Mouse (Mus musculus) heart, adult 11 months (tissue): Measurements from ENCODE around the gene Rnf144b.

ENCODE experiments used
- DNase-seq: peaks from one replicate; pipeline ENCODE4 v3.0.0; 2022

Gene Rnf144b

GRCm38 (mm10) chr13:47122537-47123430 lies at the start of gene Rnf144b:
TSS of gene Rnf144b (plus strand) at chr13:47122656.
- peak; percentile 92 for DNase-seq

- peak; percentile 68 for DNase-seq
Measured at GRCm38 (mm10) chr13:47076156-47076555, 46.3 kb upstream of the Rnf144b start.

GRCm38 (mm10) chr13:47077367-47077766 lies 45.1 kb upstream of the Rnf144b start:
- no peak for DNase-seq

GRCm38 (mm10) chr13:47078799-47079198 lies 43.7 kb upstream of the Rnf144b start:
- peak; percentile 36 for DNase-seq

- peak; percentile 82 for DNase-seq
Measured at GRCm38 (mm10) chr13:47080905-47081505, 41.5 kb upstream of the Rnf144b start.

GRCm38 (mm10) chr13:47088433-47088832 lies 34.0 kb upstream of the Rnf144b start:
- no peak for DNase-seq

- DNase-seq = no peak
Measured at GRCm38 (mm10) chr13:47089271-47089670, 33.2 kb upstream of the Rnf144b start.

GRCm38 (mm10) chr13:47093791-47094190 lies 28.7 kb upstream of the Rnf144b start:
- DNase-seq = peak; percentile 42

GRCm38 (mm10) chr13:47096591-47096990 lies 25.9 kb upstream of the Rnf144b start:
- no peak for DNase-seq

- no peak for DNase-seq
Measured at GRCm38 (mm10) chr13:47099265-47099664, 23.2 kb upstream of the Rnf144b start.

GRCm38 (mm10) chr13:47100587-47100986 lies 21.9 kb upstream of the Rnf144b start:
- DNase-seq = no peak

- no peak for DNase-seq
Measured at GRCm38 (mm10) chr13:47104146-47104545, 18.3 kb upstream of the Rnf144b start.

GRCm38 (mm10) chr13:47104856-47105541 lies 17.5 kb upstream of the Rnf144b start:
- DNase-seq = peak; percentile 93

GRCm38 (mm10) chr13:47105711-47106579 lies 16.5 kb upstream of the Rnf144b start, which contains the start of gene Dek:
TSS of gene Dek (minus strand) at chr13:47106201.
- peak; percentile 99 for DNase-seq

- DNase-seq = no peak
Measured at GRCm38 (mm10) chr13:47106580-47106888, 15.9 kb upstream of the Rnf144b start.

- no peak for DNase-seq
Measured at GRCm38 (mm10) chr13:47109239-47109638, 13.2 kb upstream of the Rnf144b start.

GRCm38 (mm10) chr13:47111185-47111584 lies 11.3 kb upstream of the Rnf144b start:
- DNase-seq = no peak

GRCm38 (mm10) chr13:47112056-47112455 lies 10.4 kb upstream of the Rnf144b start:
- no peak for DNase-seq

- no peak for DNase-seq
Measured at GRCm38 (mm10) chr13:47112924-47113323, 9.5 kb upstream of the Rnf144b start.

- no peak for DNase-seq
Measured at GRCm38 (mm10) chr13:47116000-47116399, 6.5 kb upstream of the Rnf144b start.

GRCm38 (mm10) chr13:47121333-47121889 lies 1.0 kb upstream of the Rnf144b start:
- peak; percentile 74 for DNase-seq

- DNase-seq = peak; percentile 83
Measured at GRCm38 (mm10) chr13:47124449-47124848, 2.0 kb downstream of the Rnf144b start.
